Mouse (Mus musculus): Measurements from ENCODE around the gene Ovol3. TPM values are rescaled to one million over a fixed set of nuclear protein-coding genes. Genes with fewer than 3 reads are reported as not detected.

The Ovol3 gene
- not detected for polyA plus RNA-seq (2014; fragmentation: Illumina TruSeq; extraction: RNeasy Lipid Tissue Mini Kit (QIAGEN cat#74804); ENCODE audit: low read depth, low replicate concordance)

GRCm38 (mm10) chr7:30235625-30236024 is at the start of gene Ovol3:
Ovol3 (minus strand) TSS chr7:30235725.

GRCm38 (mm10) chr7:30279951-30280669 is 44.6 kb upstream of the Ovol3 start, which contains the start of the genes Thap8 and Wdr62:
Thap8 (plus strand) TSS chr7:30280094.
Wdr62 (minus strand) TSS chr7:30280419.

GRCm38 (mm10) chr7:30231669-30232454 is 3.7 kb downstream of the Ovol3 start, which contains the start of the genes Polr2i and Tbcb:
Polr2i (plus strand) TSS chr7:30231948.
Tbcb (minus strand) TSS chr7:30232272.

GRCm38 (mm10) chr7:30198481-30198971 is 37.0 kb downstream of the Ovol3 start, which contains the start of gene Capns1:
Capns1 (minus strand) TSS chr7:30198811.

GRCm38 (mm10) chr7:30183879-30184289 is 51.6 kb downstream of the Ovol3 start, which contains the start of gene Cox7a1:
Cox7a1 (plus strand) TSS chr7:30184144.

Other genes starting within 250 kb of the Ovol3 start
- gene Zfp14, start 184.3 kb downstream of the Ovol3 start, polyA plus RNA-seq (2014; fragmentation: Illumina TruSeq; extraction: RNeasy Lipid Tissue Mini Kit (QIAGEN cat#74804); ENCODE audit: low read depth, low replicate concordance) = 7.2 TPM
- gene Zfp82, start 162.8 kb downstream of the Ovol3 start, polyA plus RNA-seq (2014; fragmentation: Illumina TruSeq; extraction: RNeasy Lipid Tissue Mini Kit (QIAGEN cat#74804); ENCODE audit: low read depth, low replicate concordance) = 1.8 TPM
- not detected for gene Gm26920, start 145.3 kb downstream of the Ovol3 start, polyA plus RNA-seq (2014; fragmentation: Illumina TruSeq; extraction: RNeasy Lipid Tissue Mini Kit (QIAGEN cat#74804); ENCODE audit: low read depth, low replicate concordance)
- gene Zfp566, start 145.2 kb downstream of the Ovol3 start, polyA plus RNA-seq (2014; fragmentation: Illumina TruSeq; extraction: RNeasy Lipid Tissue Mini Kit (QIAGEN cat#74804); ENCODE audit: low read depth, low replicate concordance) = 2.0 TPM
- 142 TPM for gene Zfp260, start 140.9 kb downstream of the Ovol3 start, polyA plus RNA-seq (2014; fragmentation: Illumina TruSeq; extraction: RNeasy Lipid Tissue Mini Kit (QIAGEN cat#74804); ENCODE audit: low read depth, low replicate concordance)
- 3.9 TPM for gene Zfp382, start 113.8 kb downstream of the Ovol3 start, polyA plus RNA-seq (2014; fragmentation: Illumina TruSeq; extraction: RNeasy Lipid Tissue Mini Kit (QIAGEN cat#74804); ENCODE audit: low read depth, low replicate concordance)
- 49.5 TPM for gene Zfp146, start 66.0 kb downstream of the Ovol3 start, polyA plus RNA-seq (2014; fragmentation: Illumina TruSeq; extraction: RNeasy Lipid Tissue Mini Kit (QIAGEN cat#74804); ENCODE audit: low read depth, low replicate concordance)
- gene Cox7a1, start 51.6 kb downstream of the Ovol3 start, polyA plus RNA-seq (2014; fragmentation: Illumina TruSeq; extraction: RNeasy Lipid Tissue Mini Kit (QIAGEN cat#74804); ENCODE audit: low read depth, low replicate concordance) = 2.9 TPM
- gene Capns1, start 36.9 kb downstream of the Ovol3 start, polyA plus RNA-seq (2014; fragmentation: Illumina TruSeq; extraction: RNeasy Lipid Tissue Mini Kit (QIAGEN cat#74804); ENCODE audit: low read depth, low replicate concordance) = 171 TPM
- gene Polr2i, start 3.8 kb downstream of the Ovol3 start, polyA plus RNA-seq (2014; fragmentation: Illumina TruSeq; extraction: RNeasy Lipid Tissue Mini Kit (QIAGEN cat#74804); ENCODE audit: low read depth, low replicate concordance) = not detected
- 7.1 TPM for gene Tbcb, start 3.5 kb downstream of the Ovol3 start, polyA plus RNA-seq (2014; fragmentation: Illumina TruSeq; extraction: RNeasy Lipid Tissue Mini Kit (QIAGEN cat#74804); ENCODE audit: low read depth, low replicate concordance)
- gene Thap8, start 44.4 kb upstream of the Ovol3 start, polyA plus RNA-seq (2014; fragmentation: Illumina TruSeq; extraction: RNeasy Lipid Tissue Mini Kit (QIAGEN cat#74804); ENCODE audit: low read depth, low replicate concordance) = not detected
- 0.12 TPM for gene Wdr62, start 44.7 kb upstream of the Ovol3 start, polyA plus RNA-seq (2014; fragmentation: Illumina TruSeq; extraction: RNeasy Lipid Tissue Mini Kit (QIAGEN cat#74804); ENCODE audit: low read depth, low replicate concordance)
- gene Clip3, start 56.0 kb upstream of the Ovol3 start, polyA plus RNA-seq (2014; fragmentation: Illumina TruSeq; extraction: RNeasy Lipid Tissue Mini Kit (QIAGEN cat#74804); ENCODE audit: low read depth, low replicate concordance) = 14.6 TPM
- gene Alkbh6, start 73.0 kb upstream of the Ovol3 start, polyA plus RNA-seq (2014; fragmentation: Illumina TruSeq; extraction: RNeasy Lipid Tissue Mini Kit (QIAGEN cat#74804); ENCODE audit: low read depth, low replicate concordance) = 5.4 TPM
- gene Syne4, start 79.1 kb upstream of the Ovol3 start, polyA plus RNA-seq (2014; fragmentation: Illumina TruSeq; extraction: RNeasy Lipid Tissue Mini Kit (QIAGEN cat#74804); ENCODE audit: low read depth, low replicate concordance) = 2.3 TPM
- gene E130208F15Rik, start 86.0 kb upstream of the Ovol3 start, polyA plus RNA-seq (2014; fragmentation: Illumina TruSeq; extraction: RNeasy Lipid Tissue Mini Kit (QIAGEN cat#74804); ENCODE audit: low read depth, low replicate concordance) = 1.2 TPM
- gene Sdhaf1, start 88.2 kb upstream of the Ovol3 start, polyA plus RNA-seq (2014; fragmentation: Illumina TruSeq; extraction: RNeasy Lipid Tissue Mini Kit (QIAGEN cat#74804); ENCODE audit: low read depth, low replicate concordance) = 3.0 TPM
- gene Lrfn3, start 127.0 kb upstream of the Ovol3 start, polyA plus RNA-seq (2014; fragmentation: Illumina TruSeq; extraction: RNeasy Lipid Tissue Mini Kit (QIAGEN cat#74804); ENCODE audit: low read depth, low replicate concordance) = 1.4 TPM
- 3.2 TPM for gene Tyrobp, start 178.0 kb upstream of the Ovol3 start, polyA plus RNA-seq (2014; fragmentation: Illumina TruSeq; extraction: RNeasy Lipid Tissue Mini Kit (QIAGEN cat#74804); ENCODE audit: low read depth, low replicate concordance)
- not detected for gene Hcst, start 184.1 kb upstream of the Ovol3 start, polyA plus RNA-seq (2014; fragmentation: Illumina TruSeq; extraction: RNeasy Lipid Tissue Mini Kit (QIAGEN cat#74804); ENCODE audit: low read depth, low replicate concordance)
- gene Nfkbid, start 186.0 kb upstream of the Ovol3 start, polyA plus RNA-seq (2014; fragmentation: Illumina TruSeq; extraction: RNeasy Lipid Tissue Mini Kit (QIAGEN cat#74804); ENCODE audit: low read depth, low replicate concordance) = not detected
- gene Aplp1, start 209.8 kb upstream of the Ovol3 start, polyA plus RNA-seq (2014; fragmentation: Illumina TruSeq; extraction: RNeasy Lipid Tissue Mini Kit (QIAGEN cat#74804); ENCODE audit: low read depth, low replicate concordance) = 8.6 TPM
- not detected for gene Kirrel2, start 222.0 kb upstream of the Ovol3 start, polyA plus RNA-seq (2014; fragmentation: Illumina TruSeq; extraction: RNeasy Lipid Tissue Mini Kit (QIAGEN cat#74804); ENCODE audit: low read depth, low replicate concordance)
- gene Nphs1, start 222.6 kb upstream of the Ovol3 start, polyA plus RNA-seq (2014; fragmentation: Illumina TruSeq; extraction: RNeasy Lipid Tissue Mini Kit (QIAGEN cat#74804); ENCODE audit: low read depth, low replicate concordance) = not detected